Mouse (Mus musculus): ENCODE results near the gene Rnf26. TPM values are rescaled to one million over a fixed set of nuclear protein-coding genes. Genes with fewer than 3 reads are reported as not detected.
A peak's percentile ranks its signal among the peaks of the same experiment; 100 is the strongest.
"Not testable (repeated sequence)": the region's sequence is repeated elsewhere in the genome, so short reads cannot be mapped to it uniquely, and the experiment has no call there.

Gene Rnf26
- polyA plus RNA-seq, 1 experiment from 2014 or later, result 79.6 TPM

DNA sequence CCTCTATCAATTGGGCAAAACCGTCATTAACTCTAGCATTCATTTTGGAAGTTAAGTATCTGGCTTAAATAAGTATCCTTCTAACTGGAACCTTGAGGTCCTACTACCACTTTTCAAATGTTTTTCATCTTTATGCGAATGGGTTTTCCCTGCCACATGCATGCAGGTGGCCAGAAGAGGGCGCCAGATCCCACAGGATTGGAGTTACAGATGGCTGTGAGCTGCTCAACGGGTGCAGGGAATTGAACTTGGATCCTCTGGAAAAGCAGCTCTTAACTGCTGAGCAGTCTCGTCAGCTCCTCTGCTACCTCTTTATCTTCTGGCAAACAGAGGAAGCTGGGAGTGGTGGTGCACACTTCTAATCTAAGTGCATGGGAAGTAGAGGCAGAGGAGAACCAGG is 5.7 kb upstream of the Rnf26 start:
- no peak overlapping the region for H3K4me2 ChIP-seq (replicated peaks)
- 48% methylated on average over 5 of the region's 5 CpGs for WGBS
- no peak overlapping the region for H3K27ac ChIP-seq
- no peaks in the 10 kb centered on the region for H3K27me3 ChIP-seq
- ATAC-seq (ENCODE audit: low FRiP score, low read depth), result no peak
- no peaks in the 10 kb centered on the region for H3K4me1 ChIP-seq
- no peak overlapping the region for H3K4me3 ChIP-seq
- no peak overlapping the region for H3K9ac ChIP-seq
- no peaks in the 10 kb centered on the region for H3K9me3 ChIP-seq
- H3K36me3 ChIP-seq, result no peaks in the 10 kb centered on the region

DNA sequence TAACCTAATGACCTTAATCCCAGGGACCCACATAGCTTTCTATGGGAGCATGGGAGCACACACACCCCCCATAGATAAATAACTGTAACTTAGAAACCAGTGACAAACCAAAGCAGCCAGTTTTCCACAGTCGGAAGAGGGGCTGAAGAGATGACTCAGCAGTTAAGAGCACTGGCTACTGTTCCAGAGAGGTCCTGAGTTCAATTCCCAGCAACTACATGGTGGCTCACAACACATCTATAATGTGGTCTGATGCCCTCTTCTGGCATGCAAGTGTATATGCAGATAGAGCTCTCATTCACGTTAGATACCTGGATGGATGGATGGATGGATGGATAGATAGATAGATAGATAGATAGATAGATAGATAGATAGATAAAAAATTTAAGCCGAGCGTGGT is 2.9 kb upstream of the Rnf26 start:
- ATAC-seq (ENCODE audit: low FRiP score, low read depth), result no peak
- H3K9ac ChIP-seq, result no peak overlapping the region
- no peak overlapping the region for H3K4me2 ChIP-seq (replicated peaks)
- 83% methylated on average over 4 of the region's 4 CpGs for WGBS
- H3K36me3 ChIP-seq, result no peaks in the 10 kb centered on the region
- no peaks in the 10 kb centered on the region for H3K9me3 ChIP-seq
- H3K4me3 ChIP-seq, result no peak overlapping the region
- H3K27me3 ChIP-seq, result no peaks in the 10 kb centered on the region
- H3K27ac ChIP-seq, result no peak overlapping the region
- peaks cover 6% of the 10 kb centered on the region for H3K4me1 ChIP-seq

DNA sequence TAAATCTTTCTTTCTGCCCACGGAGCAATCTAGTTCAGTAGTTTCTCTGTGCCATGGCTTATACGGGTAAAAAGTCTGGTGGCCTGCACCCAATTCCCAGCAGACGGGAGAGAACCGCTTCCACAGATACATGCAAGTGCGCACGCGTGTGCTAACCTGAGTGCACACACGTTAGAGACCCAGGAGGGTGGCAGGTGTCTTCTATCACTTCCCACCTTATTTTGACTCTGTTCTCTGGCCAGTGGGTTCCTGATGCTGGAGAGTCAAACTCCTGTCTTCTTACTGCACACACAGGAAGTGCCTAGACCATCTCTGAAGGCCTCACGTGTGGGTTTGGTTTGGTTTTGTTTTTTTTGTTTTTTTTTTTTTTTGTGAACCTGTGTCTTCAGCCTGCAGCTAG is 2.3 kb upstream of the Rnf26 start:
- Histone ChIP-seq H3K27me3 (no peaks in the 10 kb centered on the region), H3K4me2 (replicated peaks) (no peak overlapping the region), H3K4me1 (peaks cover 9% of the 10 kb centered on the region), H3K9me3 (no peaks in the 10 kb centered on the region), H3K9ac (no peak overlapping the region), H3K27ac (no peak overlapping the region), H3K4me3 (no peak overlapping the region), H3K36me3 (peaks cover under 1% of the 10 kb centered on the region; the same call in 1 of the 2 replicates)
- ATAC-seq (ENCODE audit: low FRiP score, low read depth), result no peak
- WGBS, result 84% methylated on average over 9 of the region's 9 CpGs

DNA sequence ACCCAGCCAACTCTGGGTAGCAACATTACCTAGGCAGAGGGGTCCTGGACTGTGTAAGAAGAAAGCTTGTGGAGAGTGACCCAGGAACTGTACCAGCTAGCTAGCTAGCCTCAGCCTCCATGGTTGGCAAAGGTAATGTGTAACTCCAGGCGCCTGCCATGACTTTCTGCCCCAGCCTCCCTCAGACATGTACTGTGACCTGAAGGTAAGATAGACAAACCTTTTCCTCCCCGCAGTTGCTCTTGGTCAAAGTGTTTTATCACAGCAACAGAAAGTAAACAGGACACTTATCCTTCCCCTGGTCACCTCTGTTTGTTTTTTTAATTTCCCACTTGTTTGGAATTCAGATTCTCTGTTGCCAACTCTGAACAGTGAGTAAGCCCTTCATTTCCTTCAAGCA is 1.1 kb upstream of the Rnf26 start:
- 78% methylated on average over 2 of the region's 2 CpGs for WGBS
- Histone ChIP-seq H3K27me3 (no peaks in the 10 kb centered on the region), H3K4me1 (peaks cover 21% of the 10 kb centered on the region), H3K9me3 (no peaks in the 10 kb centered on the region), H3K27ac (no peak overlapping the region), H3K9ac (no peak overlapping the region), H3K4me3 (no peak overlapping the region), H3K4me2 (replicated peaks) (no peak overlapping the region), H3K36me3 (peaks cover 8% of the 10 kb centered on the region)
- no peak for ATAC-seq (ENCODE audit: low FRiP score, low read depth)

GRCm38 (mm10) chr9:44111909-44112308 is 1.4 kb downstream of the Rnf26 start:
- not testable (repeated sequence) for H3K27me3 ChIP-seq; H3K9me3 ChIP-seq; ATAC-seq (ENCODE audit: low FRiP score, low read depth); H3K27ac ChIP-seq
- Histone ChIP-seq H3K9ac (0 out of 2 replicates have a peak overlapping the region, but pooled peaks have one; percentile 31), H3K36me3 (peaks cover 19% of the 10 kb centered on the region), H3K4me3 (peak overlapping the region; percentile 77), H3K4me2 (replicated peaks) (peak overlapping the region; percentile 70), H3K4me1 (peaks cover 46% of the 10 kb centered on the region)
- 72% methylated on average over 10 of the region's 12 CpGs for WGBS

- Histone ChIP-seq H3K36me3 (peaks cover 41% of the 10 kb centered on the region), H3K27me3 (no peaks in the 10 kb centered on the region), H3K9ac (peak overlapping the region; percentile 48), H3K4me3 (peak overlapping the region; percentile 28), H3K4me1 (peaks cover 57% of the 10 kb centered on the region), H3K4me2 (replicated peaks) (peak overlapping the region; percentile 59), H3K9me3 (no peaks in the 10 kb centered on the region), H3K27ac (peak overlapping the region; percentile 52; the same call in 1 of the 2 replicates)
- WGBS, result 13% methylated on average over 9 of the region's 9 CpGs
- no peak for ATAC-seq (ENCODE audit: low FRiP score, low read depth)
These were observed 3.8 kb downstream of the Rnf26 start for GRCm38 (mm10) chr9:44109360-44110095.

GRCm38 (mm10) chr9:44108269-44109055 is 4.9 kb downstream of the Rnf26 start:
- Histone ChIP-seq H3K27me3 (no peaks in the 10 kb centered on the region), H3K9me3 (no peaks in the 10 kb centered on the region), H3K4me3 (peak overlapping the region; percentile 24), H3K27ac (no peak overlapping the region), H3K4me2 (replicated peaks) (peak overlapping the region; percentile 59), H3K9ac (0 out of 2 replicates have a peak overlapping the region, but pooled peaks have one; percentile 45), H3K4me1 (peaks cover 57% of the 10 kb centered on the region), H3K36me3 (peaks cover 51% of the 10 kb centered on the region)
- WGBS, result 80% methylated on average over 31 of the region's 31 CpGs
- no peak for ATAC-seq (ENCODE audit: low FRiP score, low read depth)

GRCm38 (mm10) chr9:44107557-44108179 is 5.6 kb downstream of the Rnf26 start:
- 0 out of 2 replicates have a peak, but pooled peaks have one; percentile 5 for ATAC-seq (ENCODE audit: low FRiP score, low read depth)
- peak overlapping the region; percentile 45; the same call in 1 of the 2 replicates for H3K9ac ChIP-seq
- H3K4me3 ChIP-seq, result peak overlapping the region; percentile 24
- no peaks in the 10 kb centered on the region for H3K9me3 ChIP-seq
- H3K4me2 ChIP-seq (replicated peaks), result peak overlapping the region; percentile 59
- peaks cover 52% of the 10 kb centered on the region for H3K36me3 ChIP-seq
- WGBS, result 42% methylated on average over 25 of the region's 25 CpGs
- H3K4me1 ChIP-seq, result peaks cover 57% of the 10 kb centered on the region
- H3K27ac ChIP-seq, result peak overlapping the region; percentile 72; the same call in 1 of the 2 replicates
- H3K27me3 ChIP-seq, result no peaks in the 10 kb centered on the region

GRCm38 (mm10) chr9:44107110-44107509 is 6.2 kb downstream of the Rnf26 start, which contains the start of gene C1qtnf5:
Gene C1qtnf5 (plus strand): TSS chr9:44107245.
- H3K27me3 ChIP-seq, result no peaks in the 10 kb centered on the region
- peak within 1 kb of the TSS; percentile 45; the same call in 1 of the 2 replicates for H3K9ac ChIP-seq
- H3K4me1 ChIP-seq, result peaks cover 57% of the 10 kb centered on the region
- H3K4me3 ChIP-seq, result peak within 1 kb of the TSS; percentile 24
- ATAC-seq (ENCODE audit: low FRiP score, low read depth), result peak; percentile 83
- WGBS, result 28% methylated on average over 8 of the region's 8 CpGs
- peaks cover 52% of the 10 kb centered on the region for H3K36me3 ChIP-seq
- no peaks in the 10 kb centered on the region for H3K9me3 ChIP-seq
- peak within 1 kb of the TSS; percentile 72; the same call in 1 of the 2 replicates for H3K27ac ChIP-seq
- H3K4me2 ChIP-seq (replicated peaks), result peak within 1 kb of the TSS; percentile 59

DNA sequence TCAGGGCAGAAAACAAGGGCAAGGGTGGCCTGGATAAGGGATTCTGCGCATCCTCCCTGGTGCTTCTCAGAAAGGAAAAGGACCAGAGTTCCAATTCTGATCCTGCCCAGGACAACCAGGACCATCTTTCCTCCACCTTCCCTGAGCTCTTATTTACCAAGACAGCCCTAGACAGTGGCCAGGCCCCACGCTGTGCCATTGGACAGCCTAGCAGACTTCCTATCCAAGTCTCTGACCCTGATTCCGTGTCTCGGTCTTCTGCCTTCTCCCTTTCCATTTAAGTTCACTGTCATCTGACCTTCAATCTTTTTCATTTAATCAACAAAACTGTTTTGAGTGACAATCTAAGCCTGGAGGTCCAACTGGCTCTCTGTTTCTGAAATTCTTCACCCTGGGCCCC is 6.7 kb downstream of the Rnf26 start:
- Histone ChIP-seq H3K4me3 (no peak overlapping the region), H3K27me3 (no peaks in the 10 kb centered on the region), H3K36me3 (peaks cover 56% of the 10 kb centered on the region), H3K9ac (no peak overlapping the region), H3K4me1 (peaks cover 52% of the 10 kb centered on the region), H3K9me3 (no peaks in the 10 kb centered on the region), H3K27ac (peak overlapping the region; percentile 72; the same call in 1 of the 2 replicates), H3K4me2 (replicated peaks) (peak overlapping the region; percentile 59)
- ATAC-seq (ENCODE audit: low FRiP score, low read depth), result no peak
- WGBS, result 86% methylated on average over 4 of the region's 4 CpGs

DNA sequence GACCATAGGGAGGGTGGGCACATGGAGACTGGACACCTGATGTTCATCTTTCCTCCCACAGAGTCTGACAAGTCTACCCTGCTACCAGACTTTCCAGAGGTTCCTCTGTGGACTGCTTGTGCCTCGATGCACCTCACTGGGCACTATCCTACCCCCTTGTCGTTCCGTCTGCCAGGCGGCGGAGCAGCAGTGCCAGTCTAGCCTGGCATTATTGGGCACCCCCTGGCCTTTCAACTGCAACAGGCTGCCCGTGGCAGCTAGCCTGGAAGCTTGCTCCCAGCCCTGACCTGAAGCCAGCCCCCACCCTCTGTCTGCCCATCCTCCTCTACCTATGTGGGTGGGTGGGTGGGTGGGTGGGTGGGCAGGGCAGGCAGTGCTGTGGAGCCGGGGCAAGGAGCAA is 7.1 kb downstream of the Rnf26 start:
- H3K4me1 ChIP-seq, result peaks cover 51% of the 10 kb centered on the region
- ATAC-seq (ENCODE audit: low FRiP score, low read depth), result no peak

GRCm38 (mm10) chr9:44105781-44106180 is 7.5 kb downstream of the Rnf26 start:
- no peak overlapping the region for H3K4me2 ChIP-seq (replicated peaks)
- no peak overlapping the region for H3K27ac ChIP-seq
- 88% methylated on average over 10 of the region's 10 CpGs for WGBS
- H3K27me3 ChIP-seq, result no peaks in the 10 kb centered on the region
- peaks cover 49% of the 10 kb centered on the region for H3K4me1 ChIP-seq
- no peak for ATAC-seq (ENCODE audit: low FRiP score, low read depth)
- H3K36me3 ChIP-seq, result peaks cover 60% of the 10 kb centered on the region
- H3K4me3 ChIP-seq, result no peak overlapping the region
- H3K9ac ChIP-seq, result no peak overlapping the region
- no peaks in the 10 kb centered on the region for H3K9me3 ChIP-seq

More for the DNA sequence above, 7.1 kb downstream of the Rnf26 start:
- H3K36me3 ChIP-seq, result peaks cover 60% of the 10 kb centered on the region
- H3K9ac ChIP-seq, result no peak overlapping the region
- H3K27ac ChIP-seq, result no peak overlapping the region
- no peak overlapping the region for H3K4me3 ChIP-seq
- no peaks in the 10 kb centered on the region for H3K27me3 ChIP-seq
- H3K9me3 ChIP-seq, result no peaks in the 10 kb centered on the region
- no peak overlapping the region for H3K4me2 ChIP-seq (replicated peaks)
- WGBS, result 95% methylated on average over 7 of the region's 7 CpGs

All from limb, embryonic 13.5 days (tissue).